Mouse (Mus musculus) left cerebral cortex, postnatal 36 days (tissue): ENCODE data around the gene Tff1. TPM values are rescaled to one million over a fixed set of nuclear protein-coding genes. Genes with fewer than 3 reads are reported as not detected.

Source experiments
- DNase-seq, 2 experiments: peaks; one replicate each; pipeline ENCODE4 v3.0.0; 2021 to 2022; ENCODE audit warnings: low spot score in 2 of 2, mixed read lengths in 1 of 2
- intact Hi-C: fragments of 180-260 bp; cut with DNase I; formaldehyde crosslinking; loops from one replicate; pipeline ENCODE4 v1.15.1; 2025
- total RNA-seq, 2 experiments: library from RNA; stranded (reverse); gene quantifications; 2 replicates each; pipeline ENCODE4 v1.2.3; 2021

The Tff1 gene
- total RNA-seq, 2 experiments from 2014 or later: not detected

DNA sequence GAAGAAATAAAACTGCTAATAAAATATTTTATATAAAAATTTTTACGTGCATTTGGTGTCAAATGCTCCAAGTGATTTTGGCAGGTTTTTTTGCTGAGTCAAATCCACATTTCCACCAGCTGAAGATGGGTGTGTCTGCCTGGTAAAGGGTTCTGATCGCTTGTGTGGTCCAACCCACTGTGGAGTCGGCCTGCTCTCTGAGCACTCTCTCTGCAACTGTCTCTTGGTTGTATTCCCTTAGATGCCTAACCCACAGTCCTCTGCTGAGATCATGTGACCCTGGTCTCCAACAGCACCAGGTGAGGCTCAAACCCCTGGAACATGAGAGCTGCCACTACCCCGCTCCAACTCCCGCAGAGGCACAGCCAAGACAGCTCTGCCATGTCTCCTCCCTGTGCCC, 47.1 kb downstream of the Tff1 start:
- intact Hi-C loops: loop anchor here (2.0 kb wide), 2 partner anchors 99 to 107 kb away; no protein-coding TSS in a partner anchor
- no peak for DNase-seq

DNA sequence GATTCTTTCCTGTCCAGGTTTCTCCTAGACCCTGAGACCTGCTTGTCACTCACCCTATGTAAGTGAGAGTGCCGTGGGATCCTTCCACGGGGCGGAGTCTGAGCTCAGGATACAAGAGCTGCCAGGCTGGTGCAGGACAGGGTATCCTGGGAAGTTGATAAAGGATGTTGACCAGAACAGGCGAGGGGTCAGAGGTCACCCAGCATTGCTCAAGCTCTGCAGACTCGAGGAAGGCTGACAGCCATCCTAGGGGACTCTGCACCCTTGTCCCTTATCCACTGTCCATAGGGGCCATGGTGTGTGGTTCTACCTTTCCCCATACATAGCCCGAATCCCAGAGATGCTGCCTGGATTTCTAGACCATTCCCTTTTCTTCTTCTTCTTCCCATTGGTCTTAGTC, 49.0 kb downstream of the Tff1 start:
- intact Hi-C loops: no loop called here
- DNase-seq: no peak

DNA sequence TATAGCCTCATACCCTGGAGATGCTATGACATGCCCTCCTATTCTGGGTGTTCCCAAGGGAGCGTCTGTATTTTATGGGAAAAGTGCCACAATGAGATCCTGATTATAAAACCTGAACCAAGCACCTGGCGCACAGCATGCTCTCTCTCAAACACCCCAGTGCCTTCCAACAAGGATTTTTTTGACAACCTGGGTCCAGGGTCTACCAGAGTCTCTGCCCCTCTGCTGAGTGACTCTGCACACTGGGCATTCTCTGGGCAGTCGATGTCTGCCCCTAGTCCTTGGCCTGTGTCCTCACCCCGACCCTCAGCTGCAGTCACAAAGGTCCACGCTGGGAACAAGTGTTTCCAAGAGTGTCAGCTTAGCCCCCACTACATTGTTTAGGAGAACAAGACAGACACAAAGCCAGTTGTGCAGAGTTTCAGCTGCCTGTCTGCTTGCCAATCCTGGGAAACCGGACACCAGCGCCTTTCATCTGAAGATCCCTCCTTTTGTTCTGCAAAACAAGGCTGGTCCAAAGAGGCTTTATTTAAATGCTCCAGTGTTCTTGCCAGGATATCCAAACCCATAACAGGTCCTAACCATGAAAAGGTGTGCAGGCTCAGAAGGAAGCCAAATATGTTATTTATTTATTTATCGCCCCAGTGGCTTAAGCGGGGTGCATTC, 51.8 kb downstream of the Tff1 start:
- DNase-seq: no peak
- intact Hi-C loops: loop anchor here (5.0 kb wide), 1 partner anchor 56 kb away; the partner anchor contains the start of gene Abcg1

Other genes with a start within 250 kb of the Tff1 start
- gene Umodl1, start 210.6 kb downstream of the Tff1 start, total RNA-seq: under 1 TPM; 0.17 to 0.34 TPM
- gene Abcg1, start 107.6 kb downstream of the Tff1 start, total RNA-seq: 10 to 100 TPM; 65.5 to 77.2 TPM
- not detected for gene Tff3, start 35.6 kb downstream of the Tff1 start, total RNA-seq
- not detected for gene Tff2, start 21.0 kb downstream of the Tff1 start, total RNA-seq
- not detected for gene Tmprss3, start 33.7 kb upstream of the Tff1 start, total RNA-seq
- not detected for gene Ubash3a, start 42.6 kb upstream of the Tff1 start, total RNA-seq
- 10 to 100 TPM; 14.0 to 15.1 TPM for gene Rsph1, start 112.1 kb upstream of the Tff1 start, total RNA-seq
- 1 to 10 TPM; 8.2 to 9.9 TPM for gene Slc37a1, start 121.5 kb upstream of the Tff1 start, total RNA-seq
- gene Pde9a, start 220.9 kb upstream of the Tff1 start, total RNA-seq: 10 to 100 TPM; 19.7 to 30.6 TPM